Mouse (Mus musculus) C2C12 (cell line): Measurements from ENCODE around the gene Slc25a45.

ENCODE experiments used
- CEBPB ChIP-seq: IDR thresholded peaks from one replicate; pipeline ENCODE4 v1.6.1; 2011; ENCODE audit warnings: low read depth, mild to moderate bottlenecking, control low read depth, moderate library complexity
- CTCF ChIP-seq: IDR thresholded peaks from one replicate; pipeline ENCODE4 v1.5.1; 2011; ENCODE audit not compliant: control insufficient read depth, insufficient read depth, insufficient read length
- FOSL1 ChIP-seq: IDR thresholded peaks from one replicate; pipeline ENCODE4 v1.8.0; 2011; ENCODE audit warnings: mild to moderate bottlenecking, low read length; ENCODE audit not compliant: poor library complexity, insufficient read depth, severe bottlenecking
- MAX ChIP-seq: IDR thresholded peaks from one replicate; pipeline ENCODE4 v1.6.1; 2011; ENCODE audit warnings: mild to moderate bottlenecking, control low read depth
- MYOD1 ChIP-seq: IDR thresholded peaks from one replicate; pipeline ENCODE4 v1.6.1; 2011; ENCODE audit warnings: low read depth; ENCODE audit not compliant: control insufficient read depth, insufficient read length
- MYOG ChIP-seq: IDR thresholded peaks from one replicate; pipeline ENCODE4 v1.6.1; 2011; ENCODE audit not compliant: control insufficient read depth, insufficient read length; ENCODE audit errors: extremely low read depth
- USF1 ChIP-seq: IDR thresholded peaks from one replicate; pipeline ENCODE4 v1.6.1; 2011; ENCODE audit warnings: low read depth, mild to moderate bottlenecking, control low read depth, moderate library complexity

DNA sequence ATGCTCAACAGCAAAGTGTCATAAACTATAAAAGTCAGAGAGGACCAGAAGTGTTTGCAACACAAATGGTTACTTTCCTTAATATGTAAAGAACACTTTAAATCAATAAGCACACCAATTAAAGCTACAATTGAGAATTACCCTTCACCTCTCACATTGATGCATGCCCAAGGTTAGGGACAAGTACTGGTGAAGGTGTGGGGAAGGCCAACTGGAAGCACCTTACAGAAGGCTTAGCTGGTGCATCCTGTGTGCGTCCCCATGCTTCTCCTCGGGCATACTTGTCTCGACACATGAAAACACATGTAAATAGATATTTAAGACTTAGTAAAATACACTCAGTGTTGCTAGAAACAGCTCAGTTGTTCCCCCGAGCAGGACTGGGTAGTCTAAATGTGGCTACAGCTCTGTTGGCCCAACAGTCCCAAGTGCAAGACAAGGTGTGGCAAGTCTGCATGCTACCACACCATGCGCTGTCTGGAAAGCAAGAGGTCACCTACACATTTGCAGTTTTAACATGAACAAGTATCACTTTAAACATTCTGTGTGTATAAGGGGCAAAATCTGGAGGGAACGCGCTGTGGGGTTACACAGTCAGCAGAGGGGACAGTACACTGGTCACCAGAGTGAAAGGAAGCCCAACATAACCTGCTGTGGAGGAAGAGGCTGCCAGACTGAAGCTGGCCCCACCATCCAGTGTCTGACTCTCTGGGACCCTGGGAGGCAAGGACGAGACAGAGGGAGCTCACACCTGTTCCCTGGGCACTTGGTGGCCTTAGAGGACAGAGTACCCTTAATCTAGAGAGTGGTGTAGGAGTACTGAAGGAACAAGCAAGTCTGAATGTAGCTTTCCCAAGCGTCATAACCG, 42.3 kb upstream of the Slc25a45 start:
- TF ChIP-seq CTCF (no peak), USF1 (no peak), MYOD1 (peak; percentile 2), MAX (no peak), MYOG (no peak), CEBPB (no peak), FOSL1 (no peak)
